12 mouse cellular contexts compared by ENCODE assay signal in the genomic region with DNA sequence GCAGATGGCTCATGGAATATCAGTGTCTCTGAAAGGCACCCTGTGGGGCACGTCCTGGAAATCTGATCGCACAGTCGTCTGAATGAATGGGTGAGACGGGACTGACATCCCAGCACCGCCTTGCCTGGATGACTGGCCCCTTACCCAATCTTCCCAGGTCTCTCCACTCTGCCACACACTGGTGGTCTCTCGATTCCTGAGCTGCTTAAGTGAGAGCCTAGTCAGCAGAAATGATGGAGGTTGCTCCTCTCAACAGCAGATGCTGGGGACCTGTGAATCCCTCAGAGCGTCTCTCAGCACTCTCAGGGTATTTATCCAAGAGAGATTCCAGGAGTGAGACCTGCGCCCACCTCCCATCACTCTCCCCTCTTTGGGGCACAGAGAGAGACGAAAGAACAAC. TPM values are rescaled to one million over a fixed set of nuclear protein-coding genes. Genes with fewer than 3 reads are reported as not detected.
A peak's percentile ranks its signal among the peaks of the same experiment; 100 is the strongest.
DNase-seq lines count a peak whose midpoint lies in the region; ATAC-seq and TF ChIP-seq lines count a peak whose summit lies in the region.
"Had no signal": no experiment of that assay in that cellular context is flagged by ENCODE, and none has a peak within 500 bp of the region (broad histone marks: within the 10 kb centered on the region; RNA-seq: fewer than 3 reads in every experiment).

No protein-coding gene starts in this region.

- H3K9ac ChIP-seq in kidney, embryonic 15.5 days, result no peak overlapping the region
- no peak overlapping the region for H3K9ac ChIP-seq in hindbrain, embryonic 13.5 days
- no peak overlapping the region for H3K9ac ChIP-seq in liver, embryonic 15.5 days
- H3K9ac ChIP-seq in stomach, postnatal 0 days (ENCODE audit: low read length), result no peak overlapping the region

- peak overlapping the region; percentile 19 for H3K4me2 ChIP-seq in kidney, embryonic 15.5 days
- peak overlapping the region; percentile 27; the same call in 1 of the 2 replicates for H3K4me2 ChIP-seq in hindbrain, embryonic 13.5 days
- no peak overlapping the region for H3K4me2 ChIP-seq in liver, embryonic 15.5 days
- H3K4me2 ChIP-seq in stomach, postnatal 0 days (replicated peaks; ENCODE audit: low read depth), result no peak overlapping the region

- no peak overlapping the region; the same call in 1 of the 2 replicates for H3K27ac ChIP-seq in kidney, embryonic 15.5 days
- H3K27ac ChIP-seq in hindbrain, embryonic 13.5 days, result no peak overlapping the region
- peak overlapping the region; percentile 58 for H3K27ac ChIP-seq in liver, embryonic 15.5 days (replicated peaks)
- no peak overlapping the region for H3K27ac ChIP-seq in stomach, postnatal 0 days (replicated peaks)

- no peak overlapping the region for H3K4me3 ChIP-seq in kidney, embryonic 15.5 days (replicated peaks)
- H3K4me3 ChIP-seq in hindbrain, embryonic 13.5 days, result no peak overlapping the region
- H3K4me3 ChIP-seq in liver, embryonic 15.5 days (replicated peaks), result no peak overlapping the region
- H3K4me3 ChIP-seq in stomach, postnatal 0 days (ENCODE audit: low read depth, low read length), result no peak overlapping the region

- TF ChIP-seq EP300 in stomach, postnatal 0 days (optimal IDR thresholded peaks at IDR 0.05), result no peak

- TF ChIP-seq CTCF in stomach, postnatal 0 days (IDR thresholded peaks at IDR 0.05; ENCODE audit: low read depth), result no peak

- no peaks in the 10 kb centered on the region for H3K9me3 ChIP-seq in kidney, embryonic 15.5 days (replicated peaks)
- no peaks in the 10 kb centered on the region for H3K9me3 ChIP-seq in hindbrain, embryonic 13.5 days
- no peaks in the 10 kb centered on the region for H3K9me3 ChIP-seq in liver, embryonic 15.5 days (replicated peaks)
- no peaks in the 10 kb centered on the region for H3K9me3 ChIP-seq in stomach, postnatal 0 days (ENCODE audit: control insufficient read depth, low read length)

- ATAC-seq in kidney, embryonic 15.5 days (replicated peaks; ENCODE audit: low FRiP score), result no peak
- ATAC-seq in hindbrain, embryonic 13.5 days (ENCODE audit: low FRiP score), result no peak
- ATAC-seq in liver, embryonic 15.5 days (ENCODE audit: insufficient read depth), result no peak
- ATAC-seq in stomach, postnatal 0 days (ENCODE audit: low FRiP score, low TSS enrichment), result no peak
- ATAC-seq: activated CD4-positive, CD25-positive, alpha-beta regulatory T cell, adult 4 months had no signal

- DNase-seq in kidney, postnatal 25 days, result no peak
- peak; percentile 12 for DNase-seq in Muller cell, postnatal 12 days (ENCODE audit: inconsistent ontology term)
- no peak for DNase-seq in right cerebral cortex, postnatal 4 days
- no peak for DNase-seq in stomach, postnatal 0 days (ENCODE audit: low spot score)
- DNase-seq in embryo, embryonic 10 days (ENCODE audit: low spot score), result no peak
- DNase-seq: gastrocnemius, postnatal 25 days; lung, postnatal 14 days; thymus, adult 2 months had no signal

- WGBS in kidney, embryonic 15.5 days, result 41% methylated on average over 9 of the region's 9 CpGs
- 23% methylated on average over 9 of the region's 9 CpGs for WGBS in hindbrain, embryonic 13.5 days
- 52% methylated on average over 9 of the region's 9 CpGs for WGBS in liver, embryonic 15.5 days (ENCODE audit: insufficient replicate concordance)
- WGBS in stomach, postnatal 0 days, result 46% methylated on average over 9 of the region's 9 CpGs

- H3K27me3 ChIP-seq in kidney, embryonic 15.5 days, result no peaks in the 10 kb centered on the region
- no peaks in the 10 kb centered on the region for H3K27me3 ChIP-seq in hindbrain, embryonic 13.5 days
- no peaks in the 10 kb centered on the region for H3K27me3 ChIP-seq in liver, embryonic 15.5 days
- no peaks in the 10 kb centered on the region for H3K27me3 ChIP-seq in stomach, postnatal 0 days (ENCODE audit: control insufficient read depth, insufficient read depth, low read length)

- H3K4me1 ChIP-seq in kidney, embryonic 15.5 days, result peaks cover 14% of the 10 kb centered on the region
- H3K4me1 ChIP-seq in hindbrain, embryonic 13.5 days (replicated peaks), result peaks cover 12% of the 10 kb centered on the region
- peaks cover 9% of the 10 kb centered on the region for H3K4me1 ChIP-seq in liver, embryonic 15.5 days (replicated peaks)
- 0 out of 2 replicates have a peak, but pooled peaks cover 2% of the 10 kb centered on the region for H3K4me1 ChIP-seq in stomach, postnatal 0 days (replicated peaks; ENCODE audit: control insufficient read depth, insufficient read depth)

- H3K36me3 ChIP-seq in kidney, embryonic 15.5 days, result no peaks in the 10 kb centered on the region
- no peaks in the 10 kb centered on the region for H3K36me3 ChIP-seq in hindbrain, embryonic 13.5 days
- no peaks in the 10 kb centered on the region for H3K36me3 ChIP-seq in liver, embryonic 15.5 days (replicated peaks)
- H3K36me3 ChIP-seq in stomach, postnatal 0 days (ENCODE audit: control insufficient read depth, insufficient read depth, low read length), result no peaks in the 10 kb centered on the region

RNA-seq across cellular contexts. Expression of gene Zfp281, which starts 36.8 kb away (rescaled TPM):
- polyA plus RNA-seq in kidney, embryonic 15.5 days (2015; fragmentation: Nextera tagmentation; extraction: Ambion mirVana), result 23.0 and 23.1 TPM in 2 replicates
- polyA plus RNA-seq in hindbrain, embryonic 13.5 days (2015; fragmentation: Nextera tagmentation; extraction: Ambion mirVana), result 25.0 and 25.6 TPM in 2 replicates
- polyA plus RNA-seq in liver, embryonic 15.5 days (2015; fragmentation: Nextera tagmentation; extraction: Ambion mirVana), result 6.0 and 6.6 TPM in 2 replicates
- polyA plus RNA-seq in stomach, postnatal 0 days (2015; fragmentation: Nextera tagmentation; extraction: Ambion mirVana), result 7.4 and 7.5 TPM in 2 replicates

Comparison
In these comparisons a context has a peak if more than half of its experiments do, and no peak if none do; other contexts are left out.
1. H3K4me2 ChIP-seq: peak in kidney, embryonic 15.5 days (single experiment) and hindbrain, embryonic 13.5 days (single experiment); none in liver, embryonic 15.5 days (single experiment) and stomach, postnatal 0 days (single experiment).